Mouse (Mus musculus) ES-E14 (cell line): ENCODE results near the gene Erg28.

Experiments
- CHD2 ChIP-seq: IDR thresholded peaks from 2 replicates; pipeline ENCODE4 v1.6.1; 2014; ENCODE audit warnings: mild to moderate bottlenecking, low read depth, low read length, inconsistent platforms
- HCFC1 ChIP-seq: IDR thresholded peaks from 2 replicates; pipeline ENCODE4 v1.6.1; 2012; ENCODE audit warnings: low read length, inconsistent platforms, borderline replicate concordance; ENCODE audit not compliant: insufficient read depth
- MAFK ChIP-seq: IDR thresholded peaks from 2 replicates; pipeline ENCODE4 v1.6.1; 2014; ENCODE audit warnings: mild to moderate bottlenecking, low read depth, low read length, inconsistent platforms; ENCODE audit not compliant: insufficient read depth
- ZNF384 ChIP-seq: IDR thresholded peaks from 2 replicates; pipeline ENCODE4 v1.6.1; 2012; ENCODE audit warnings: low read depth, low read length, inconsistent platforms

DNA sequence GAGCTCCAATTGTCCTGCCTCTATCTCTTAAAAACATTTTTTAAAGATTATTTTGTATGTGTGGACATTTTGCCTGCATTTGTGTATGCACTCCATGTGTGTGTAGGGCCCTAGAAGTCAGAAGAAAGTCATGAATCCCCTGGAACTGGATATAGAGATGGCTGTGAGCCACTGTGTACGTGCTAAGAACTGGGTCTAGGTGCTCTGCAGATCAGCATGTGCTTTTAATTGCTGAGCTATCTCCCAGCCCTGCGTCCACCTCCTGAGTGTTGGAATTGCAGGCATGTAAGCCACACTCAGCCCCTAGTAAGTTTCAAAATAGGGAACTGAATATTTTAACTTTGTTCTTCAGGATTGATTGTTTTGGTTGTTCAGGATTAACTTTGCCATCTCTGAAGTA, 10.2 kb upstream of the Erg28 start:
- TF ChIP-seq HCFC1 (no peak), ZNF384 (no peak), MAFK (no peak), CHD2 (no peak)
